Mouse (Mus musculus): ENCODE measurements around the gene Ube2e1.
"Not testable (repeated sequence)": the region's sequence is repeated elsewhere in the genome, so short reads cannot be mapped to it uniquely, and the experiment has no call there.

Gene Ube2e1

DNA sequence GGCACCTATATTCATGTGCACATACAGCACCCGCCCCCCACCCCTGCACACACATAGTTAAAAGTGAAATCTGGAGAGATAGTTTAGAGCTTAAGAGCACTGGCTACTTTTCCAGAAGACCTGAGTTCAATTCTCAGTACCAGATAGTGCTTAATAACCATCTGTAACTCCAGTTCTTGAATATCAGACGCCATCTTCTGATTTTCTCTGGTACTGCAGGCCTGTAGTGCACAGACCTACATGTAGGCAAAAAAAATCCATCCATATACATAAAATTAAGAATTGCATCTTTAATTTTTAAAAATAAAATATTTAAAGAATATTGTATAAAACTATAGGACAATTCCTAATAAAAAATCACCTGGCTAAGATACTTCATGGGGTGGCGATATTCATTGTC, 70.5 kb downstream of the Ube2e1 start:
- no peak for DNase-seq (ENCODE audit: low spot score in 2 of 2)

DNA sequence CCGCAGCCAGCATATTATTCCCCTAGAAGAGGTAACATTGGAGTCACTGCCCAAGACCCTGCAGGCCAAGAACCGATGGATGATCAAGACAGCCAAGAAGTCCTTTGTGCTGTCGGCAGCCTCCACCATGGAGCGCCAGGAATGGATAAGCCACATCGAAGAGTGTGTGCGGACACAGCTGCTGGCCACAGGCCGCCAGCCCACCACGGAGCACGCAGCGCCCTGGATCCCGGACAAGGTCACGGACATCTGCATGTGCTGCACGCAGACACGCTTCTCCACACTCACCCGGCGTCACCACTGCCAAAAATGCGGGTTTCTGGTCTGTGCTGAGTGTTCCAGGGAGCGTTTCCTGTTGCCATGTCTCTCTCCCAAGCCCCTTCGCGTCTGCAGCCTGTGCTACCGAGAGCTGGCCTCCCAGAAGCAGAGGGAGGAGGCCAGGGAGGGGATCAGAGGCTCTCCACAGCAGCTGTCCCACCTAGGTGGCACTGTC, 89.0 kb downstream of the Ube2e1 start:
- no peak for DNase-seq (ENCODE audit: low spot score in 2 of 2)

DNA sequence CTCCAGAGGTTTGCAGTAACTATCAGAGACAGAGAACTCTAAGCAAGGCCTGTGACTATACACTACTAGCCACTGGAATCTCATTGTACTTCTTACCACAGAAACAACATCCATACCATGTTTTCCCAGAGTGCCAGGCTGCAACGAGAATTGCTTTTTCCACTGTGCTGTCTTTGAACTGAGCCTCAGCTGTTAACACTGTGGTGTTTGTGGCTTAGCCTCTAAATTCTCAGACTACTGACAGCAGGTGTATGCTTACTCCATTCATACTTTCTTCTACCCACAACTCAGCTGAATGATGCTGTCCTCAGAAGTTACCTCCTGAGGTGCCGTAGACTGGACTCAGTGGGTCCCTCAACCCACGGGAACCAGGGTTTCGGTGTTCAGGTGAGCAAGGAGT, 89.9 kb downstream of the Ube2e1 start:
- no peak for DNase-seq (ENCODE audit: low spot score in 2 of 2)

DNA sequence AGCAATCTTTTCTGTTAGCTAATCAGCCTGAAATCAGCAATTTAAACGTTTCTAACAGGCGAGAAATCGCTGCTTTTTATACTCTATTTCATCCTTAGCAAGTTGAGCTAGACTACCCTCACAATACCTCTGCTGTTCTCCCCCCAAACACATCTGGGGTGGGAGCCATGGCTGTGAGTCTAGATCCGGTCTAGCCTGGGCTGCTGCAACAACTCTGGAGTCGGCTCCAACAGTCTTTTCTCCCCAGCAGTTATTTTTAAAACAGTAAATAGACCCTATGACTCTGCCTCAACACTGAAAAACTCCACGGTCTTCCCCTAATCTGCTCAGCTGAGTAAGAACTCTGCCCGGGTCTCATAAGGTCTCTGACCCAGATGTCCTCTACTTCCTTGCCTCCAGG, 91.5 kb downstream of the Ube2e1 start:
- DNase-seq (ENCODE audit: low spot score in 2 of 2) = no peak

DNA sequence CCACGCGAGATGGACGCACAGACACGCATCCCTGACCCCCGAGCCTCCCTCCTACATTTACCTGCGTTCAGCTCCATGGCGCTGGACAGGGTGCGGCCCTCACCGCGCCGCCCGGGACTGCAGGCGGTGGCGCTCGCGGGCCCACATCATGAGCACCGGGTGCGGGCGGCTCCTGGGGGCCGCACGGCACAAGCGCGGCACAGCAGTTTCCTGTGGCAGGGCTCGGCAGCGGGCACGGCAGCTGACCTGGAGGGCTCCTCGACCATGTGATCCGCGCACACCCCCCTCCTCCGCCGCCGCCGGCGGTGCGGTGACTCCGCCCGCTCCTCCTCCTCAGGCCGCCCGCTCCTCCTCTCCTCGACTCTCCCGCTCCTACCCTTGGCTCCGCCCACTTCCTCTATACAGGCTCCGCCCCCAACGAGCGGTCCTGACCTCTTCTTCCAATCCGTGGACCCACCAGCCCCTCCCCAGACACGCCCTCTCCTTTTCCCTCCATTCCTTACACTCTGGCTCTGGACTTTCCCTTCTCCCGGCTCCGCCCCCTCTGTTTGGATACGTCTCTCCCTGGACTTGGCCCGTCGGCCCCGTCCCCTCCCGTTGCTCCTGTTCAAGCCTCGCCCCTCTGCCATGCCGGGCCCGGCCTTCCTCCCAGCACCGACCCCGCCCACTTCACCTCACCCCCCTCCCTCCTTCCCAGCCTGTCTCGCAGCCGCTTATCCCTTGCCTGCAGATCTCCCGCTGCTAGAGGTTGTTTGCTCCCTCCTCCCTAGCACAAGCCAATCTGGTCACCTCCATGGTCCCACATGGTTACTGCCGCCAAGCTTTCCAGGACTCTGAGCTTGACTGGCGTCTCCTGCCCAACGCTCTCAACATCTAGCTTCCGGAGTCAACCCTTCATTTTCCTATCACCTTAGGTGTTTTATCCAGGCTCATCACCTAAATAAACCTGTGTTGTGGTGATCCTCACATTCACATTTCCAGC, 92.6 kb downstream of the Ube2e1 start, which contains the start of gene Nr1d2:
Nr1d2 (minus strand) TSS at position 378 of the 982 bp plus-strand sequence.
- DNase-seq (ENCODE audit: low spot score in 2 of 2) = peak; percentile 82 to 84

DNA sequence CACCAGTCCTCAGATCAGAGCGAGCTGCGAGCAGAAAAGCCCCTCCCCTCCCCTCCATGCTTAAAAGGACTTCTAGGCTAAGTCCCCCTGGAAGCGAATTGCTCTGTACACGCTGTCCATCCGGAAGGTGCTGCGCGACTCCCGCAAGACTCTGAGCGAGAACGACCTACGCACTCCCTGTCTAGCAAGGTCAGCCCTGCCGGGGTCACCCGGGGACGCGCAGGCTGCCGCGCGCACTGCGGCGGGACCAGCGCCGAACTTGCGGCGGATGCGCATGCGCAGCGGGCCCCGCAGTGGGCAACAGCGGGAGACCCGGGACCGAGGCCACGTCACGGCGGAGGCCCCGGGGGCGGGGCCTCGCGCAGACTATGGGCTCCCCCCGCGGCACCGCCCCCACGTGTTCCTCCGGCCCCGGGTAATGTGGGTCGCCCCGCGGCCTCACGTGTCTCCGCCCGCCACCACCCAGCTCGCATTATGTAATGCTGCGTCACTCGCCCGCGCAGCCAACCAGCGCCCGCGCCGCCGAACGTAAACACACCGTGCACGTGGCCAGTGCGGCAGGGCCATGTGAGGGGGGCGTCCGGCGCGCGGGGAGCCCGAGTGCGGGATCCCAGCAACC, 93.4 kb downstream of the Ube2e1 start:
- peak; percentile 85 to 89 for DNase-seq (ENCODE audit: low spot score in 2 of 2)

DNA sequence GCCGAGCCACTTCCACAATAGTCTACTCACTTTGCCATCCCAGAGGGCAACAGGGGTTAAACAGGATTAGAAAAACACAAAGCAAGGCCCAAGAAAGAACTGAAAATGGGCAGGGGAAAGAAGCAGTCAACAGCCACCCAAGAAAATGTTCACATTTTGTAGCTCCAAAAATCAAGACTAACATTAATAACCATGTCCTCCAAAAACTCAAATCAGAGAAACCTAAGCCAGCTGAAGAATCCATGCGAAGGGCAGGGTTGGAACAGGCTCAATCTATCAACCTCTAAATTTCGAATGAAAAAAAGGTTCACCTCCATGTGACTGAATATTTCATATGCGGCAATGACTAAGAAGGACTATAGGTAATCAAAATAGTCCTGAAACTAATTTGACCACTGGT, 94.3 kb downstream of the Ube2e1 start:
- no peak for DNase-seq (ENCODE audit: low spot score in 2 of 2)

DNA sequence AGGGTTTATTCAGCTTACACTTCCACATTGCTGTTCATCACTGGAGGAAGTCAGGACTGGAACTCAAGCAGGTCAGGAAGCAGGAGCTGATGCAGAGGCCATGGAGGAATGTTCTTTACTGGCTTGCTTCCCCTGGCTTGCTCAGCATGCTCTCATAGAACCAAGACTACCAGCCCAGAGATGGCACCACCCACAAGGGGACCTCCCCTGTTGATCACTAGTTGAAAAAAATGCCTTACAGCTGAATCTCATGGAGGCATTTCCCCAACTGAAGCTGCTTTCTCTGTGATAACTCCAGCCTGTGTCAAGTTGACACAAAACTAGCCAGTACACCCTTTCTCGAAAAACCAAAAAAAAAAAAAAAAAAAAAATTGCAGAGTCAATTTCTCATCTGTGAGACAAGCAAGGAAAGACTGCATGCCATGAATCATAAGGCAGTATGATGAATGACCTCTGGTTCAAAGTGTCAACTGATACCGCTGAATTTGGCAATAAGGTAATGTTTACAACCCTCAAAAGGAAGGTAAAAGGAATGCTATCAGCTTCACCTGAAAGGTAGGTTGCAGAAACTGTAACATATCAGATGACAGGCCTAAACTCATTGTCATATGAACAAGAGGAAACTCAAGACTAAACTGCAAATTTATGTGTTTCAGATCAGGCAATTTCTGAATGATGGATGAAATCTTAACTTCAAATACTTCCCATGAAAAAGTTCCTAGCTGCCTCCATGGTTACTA, 95.0 kb downstream of the Ube2e1 start:
- DNase-seq (ENCODE audit: low spot score in 2 of 2) = not testable (repeated sequence)

DNA sequence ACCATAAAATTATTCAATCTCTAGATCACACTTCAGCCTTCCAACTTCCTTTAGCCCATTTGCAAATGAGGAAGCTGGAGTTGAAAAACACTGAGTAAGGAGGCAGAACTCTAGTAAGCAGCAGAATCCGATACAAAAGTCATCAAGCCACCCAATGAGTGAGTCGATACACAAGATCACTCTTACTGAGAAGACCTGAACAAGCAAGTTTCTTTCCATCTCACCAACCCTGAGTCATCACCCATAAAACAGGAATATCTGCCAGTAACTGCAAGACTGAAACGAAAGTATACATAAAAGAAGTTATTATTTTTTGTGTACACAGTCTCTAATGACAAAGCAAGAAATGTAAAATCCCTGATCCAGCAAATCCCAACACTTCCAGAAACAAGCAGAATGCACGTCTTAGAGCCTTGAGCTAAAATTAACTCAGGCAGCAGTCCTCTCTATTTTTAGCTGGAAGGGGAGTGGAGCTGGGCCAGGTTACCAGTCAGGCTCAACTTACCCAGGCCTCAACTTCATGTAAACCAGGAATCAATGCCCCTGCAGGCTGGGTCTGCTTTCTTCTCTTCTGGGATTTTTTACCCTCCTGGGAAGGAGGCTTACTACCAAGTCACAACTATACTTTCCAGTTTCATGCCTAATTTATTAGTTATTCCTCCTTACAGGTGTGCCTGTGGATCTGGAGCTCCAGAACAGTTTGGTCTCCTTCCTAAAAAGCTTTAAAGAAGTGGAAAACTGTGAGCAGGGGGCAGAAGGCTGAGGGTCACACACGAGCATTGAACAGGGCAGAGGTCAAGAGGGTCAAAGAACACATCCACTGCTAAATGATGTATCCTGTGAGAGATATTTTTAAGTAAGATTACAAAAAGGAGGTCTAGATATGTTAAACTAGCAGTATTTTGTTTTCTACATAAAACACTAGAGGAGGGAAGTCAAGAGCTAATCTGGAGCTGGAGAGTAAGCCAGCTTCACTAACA, 97.4 kb downstream of the Ube2e1 start:
- DNase-seq (ENCODE audit: low spot score in 2 of 2) = no peak

DNA sequence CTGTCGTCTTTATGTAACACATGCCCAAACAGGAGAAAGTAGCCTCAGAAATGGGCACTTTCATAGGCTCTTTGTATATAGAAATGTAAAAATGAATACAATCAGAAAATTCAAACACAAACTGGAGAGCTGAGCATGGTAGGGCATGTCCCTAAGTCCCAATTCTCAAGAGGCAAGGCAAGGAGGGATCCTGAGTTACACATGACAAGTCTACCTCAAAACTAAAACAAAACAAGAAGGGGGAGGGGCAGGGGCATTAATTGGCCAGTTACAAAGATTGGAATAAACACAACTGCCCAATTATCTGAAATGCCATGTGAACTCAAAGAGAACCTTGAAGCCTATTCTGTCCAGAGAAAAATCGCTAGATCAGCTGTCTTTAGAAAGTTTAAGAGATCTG, 98.6 kb downstream of the Ube2e1 start:
- DNase-seq (ENCODE audit: low spot score in 2 of 2) = no peak

Data from spleen, postnatal 14 days (tissue).